Mouse (Mus musculus): ENCODE results near the gene Olfr557. TPM values are rescaled to one million over a fixed set of nuclear protein-coding genes. Genes with fewer than 3 reads are reported as not detected.

Olfr557 gene
- not detected in 2 replicates for total RNA-seq (2014; fragmentation: Nextera tagmentation)
- total RNA-seq (2017): not detected in 2 replicates

DNA sequence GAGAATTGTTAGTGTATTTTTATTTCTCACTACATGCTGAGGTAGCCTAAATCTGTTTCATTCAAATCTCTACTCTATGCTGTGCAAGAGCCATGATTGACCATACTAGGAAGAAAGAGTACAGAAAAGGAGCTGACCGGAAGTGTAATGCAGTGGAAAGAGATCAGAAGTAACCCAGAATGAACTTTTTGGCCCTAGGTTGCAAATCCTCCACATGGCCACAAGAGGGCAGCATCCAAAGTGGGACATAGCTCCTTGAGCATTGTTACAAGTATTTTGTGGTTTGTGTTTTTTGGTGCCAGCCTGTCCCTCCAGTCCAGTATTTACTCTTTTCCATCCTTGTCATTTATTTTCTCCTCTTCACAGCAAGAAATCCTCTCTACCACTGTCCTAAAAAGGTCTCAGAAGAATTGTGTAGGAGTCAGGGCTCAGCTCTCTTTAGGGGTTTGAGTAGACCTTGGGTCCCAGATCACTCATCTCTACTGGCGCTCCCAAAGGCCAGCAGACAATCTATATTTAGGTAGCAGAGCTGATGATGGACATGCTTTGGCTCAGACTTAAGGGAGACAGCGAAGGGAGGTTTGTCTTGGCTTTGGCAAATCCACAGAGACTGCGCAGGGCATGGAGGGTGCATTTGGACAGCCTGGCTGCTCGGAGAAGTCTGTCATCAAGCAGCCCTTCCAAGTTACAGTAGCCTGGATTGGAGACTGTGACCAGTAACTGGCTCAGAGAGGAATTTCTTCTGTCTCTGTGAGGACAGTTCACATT, at the start of gene Olfr557:
Olfr557 (plus strand) TSS at position 553 of the 768 bp plus-strand sequence.
- peak; percentile 97 for ATAC-seq (replicated peaks; ENCODE audit: poor library complexity, severe bottlenecking)

DNA sequence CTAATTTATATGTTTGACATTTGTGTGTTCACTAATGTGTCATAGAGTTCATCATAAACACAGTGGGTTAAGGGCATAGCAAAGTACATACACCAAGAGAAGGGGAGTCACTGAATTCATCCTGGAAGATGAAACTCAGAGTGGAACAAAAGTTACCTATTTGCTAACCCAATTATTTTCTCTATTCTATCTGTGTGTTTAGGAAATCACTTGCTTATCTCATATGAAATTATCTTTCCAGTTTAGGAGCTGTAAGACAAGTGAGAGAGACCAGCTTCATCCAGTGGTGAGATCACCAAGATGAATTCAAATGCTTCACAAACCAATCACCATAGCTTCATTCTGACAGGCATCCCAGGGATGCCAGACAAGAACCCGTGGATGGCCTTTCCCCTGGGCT, 37.2 kb upstream of the Olfr557 start, which contains the start of gene Olfr555:
Olfr555 (plus strand) TSS at position 301 of the 400 bp plus-strand sequence.
- ATAC-seq (replicated peaks; ENCODE audit: poor library complexity, severe bottlenecking): no peak

DNA sequence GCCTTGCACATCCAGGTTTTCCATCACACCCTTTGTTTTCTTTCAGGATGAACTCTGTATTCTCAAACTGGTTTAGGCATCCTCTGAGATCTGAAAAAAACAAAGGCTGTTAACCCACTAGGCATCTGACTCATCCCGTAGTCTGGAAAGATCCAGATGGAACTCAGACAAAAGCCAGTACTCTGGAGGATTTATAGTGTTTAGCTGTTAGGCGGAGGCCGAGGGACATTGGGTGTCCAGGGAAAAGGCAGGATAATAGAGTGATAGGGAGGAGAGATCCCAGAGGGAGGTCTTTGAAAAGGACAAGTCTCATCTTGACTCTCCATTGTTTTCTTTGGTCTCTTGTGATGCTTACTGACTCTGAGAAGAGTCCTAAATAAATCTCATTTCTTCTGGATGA, 31.1 kb upstream of the Olfr557 start, which contains the start of gene Olfr556:
Olfr556 (plus strand) TSS at position 301 of the 400 bp plus-strand sequence.
- ATAC-seq (replicated peaks; ENCODE audit: poor library complexity, severe bottlenecking): no peak

GRCm38 (mm10) chr7:102665378-102665777, 30.3 kb upstream of the Olfr557 start:
- no peak for ATAC-seq (replicated peaks; ENCODE audit: poor library complexity, severe bottlenecking)

DNA sequence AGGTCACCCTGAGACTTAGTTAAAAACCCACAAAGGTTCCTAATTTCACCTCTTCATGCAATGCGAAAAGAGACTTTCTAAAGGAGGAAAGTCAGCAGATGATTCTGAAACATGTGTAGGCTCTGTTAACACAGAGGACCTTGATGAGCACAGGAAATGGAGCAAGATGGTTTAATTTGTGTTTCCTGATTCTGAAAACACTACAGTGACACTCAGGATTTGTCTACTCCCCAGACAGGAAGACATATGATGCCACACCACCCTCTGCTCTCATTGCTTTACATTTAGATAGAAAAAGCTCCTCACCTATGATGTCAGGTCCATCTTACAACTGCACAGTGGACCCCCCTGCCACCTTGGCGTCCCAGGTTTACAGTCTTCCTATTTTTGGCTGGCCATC, 19.5 kb upstream of the Olfr557 start:
- peak; percentile 88 for ATAC-seq (replicated peaks; ENCODE audit: poor library complexity, severe bottlenecking)

DNA sequence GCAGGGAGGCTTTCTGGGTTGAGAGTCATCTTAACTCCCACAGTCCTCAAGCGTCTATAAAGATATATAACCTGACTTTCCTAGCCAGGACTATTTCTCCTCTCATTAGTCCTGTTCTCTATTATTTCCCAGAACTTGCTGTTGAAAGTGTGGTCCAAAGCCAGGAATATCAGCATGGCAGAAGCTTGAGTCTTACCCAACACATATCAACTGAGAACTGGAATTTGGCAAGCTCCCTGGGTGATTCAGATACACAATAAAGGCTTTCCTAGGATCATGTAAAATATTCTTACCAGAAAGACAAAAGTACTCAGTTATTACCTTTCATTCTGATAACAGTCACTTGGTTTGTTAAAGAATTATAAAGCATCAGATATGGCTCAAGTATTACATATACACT, 13.8 kb upstream of the Olfr557 start:
- no peak for ATAC-seq (replicated peaks; ENCODE audit: poor library complexity, severe bottlenecking)

- peak; percentile 99 for ATAC-seq (replicated peaks; ENCODE audit: poor library complexity, severe bottlenecking)
These were observed 8.7 kb upstream of the Olfr557 start, which contains the start of gene Trim68 for GRCm38 (mm10) chr7:102686944-102687501. TSS of gene Trim68 (minus strand) at chr7:102687327.

DNA sequence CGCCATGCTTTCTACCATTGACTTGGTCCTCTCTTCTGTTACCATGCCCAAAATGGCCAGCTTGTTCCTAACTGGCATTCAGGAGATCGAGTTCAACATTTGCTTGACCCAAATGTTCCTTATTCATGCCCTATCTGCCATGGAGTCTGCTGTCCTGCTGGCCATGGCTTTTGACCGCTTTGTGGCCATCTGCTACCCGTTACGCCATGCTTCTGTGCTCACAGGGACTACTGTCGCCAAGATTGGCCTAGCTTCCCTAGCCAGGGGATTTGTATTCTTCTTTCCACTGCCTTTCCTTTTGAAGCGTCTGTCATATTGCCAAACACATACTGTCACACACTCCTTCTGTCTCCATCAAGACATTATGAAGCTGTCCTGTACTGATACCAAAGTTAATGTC, 2.8 kb downstream of the Olfr557 start:
- no peak for ATAC-seq (replicated peaks; ENCODE audit: poor library complexity, severe bottlenecking)

- ATAC-seq (replicated peaks; ENCODE audit: poor library complexity, severe bottlenecking): no peak
These were observed 6.2 kb downstream of the Olfr557 start, which contains the start of gene Olfr558 for GRCm38 (mm10) chr7:102701915-102702314. TSS of gene Olfr558 (plus strand) at chr7:102702215.

DNA sequence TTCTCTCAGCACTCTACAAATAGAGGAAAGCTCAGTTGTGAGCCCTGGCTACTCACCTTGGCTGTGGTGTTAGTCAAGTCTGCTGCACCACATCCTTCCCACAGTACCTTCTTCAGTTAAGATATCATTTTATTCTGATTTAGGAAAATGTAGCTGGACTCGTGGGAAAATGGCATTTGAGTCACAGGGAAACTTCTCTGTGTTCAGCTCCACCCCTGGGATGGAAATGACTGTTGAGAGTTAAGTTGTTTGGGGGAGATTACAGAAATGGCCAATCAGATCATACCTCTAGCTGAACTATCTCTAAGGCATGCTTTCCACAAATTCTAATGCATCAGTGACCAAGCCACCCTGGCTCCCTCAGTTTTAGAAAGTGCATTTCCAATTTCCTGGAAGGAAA, 23.3 kb downstream of the Olfr557 start, which contains the start of gene Olfr33:
Olfr33 (minus strand) TSS at position 101 of the 400 bp plus-strand sequence.
- no peak for ATAC-seq (replicated peaks; ENCODE audit: poor library complexity, severe bottlenecking)

- ATAC-seq (replicated peaks; ENCODE audit: poor library complexity, severe bottlenecking): no peak
These were observed 31.7 kb downstream of the Olfr557 start, which contains the start of gene Olfr559 for GRCm38 (mm10) chr7:102727391-102727790. TSS of gene Olfr559 (minus strand) at chr7:102727491.

- no peak for ATAC-seq (replicated peaks; ENCODE audit: poor library complexity, severe bottlenecking)
These were observed 38.1 kb downstream of the Olfr557 start for GRCm38 (mm10) chr7:102733793-102734192.

- no peak for ATAC-seq (replicated peaks; ENCODE audit: poor library complexity, severe bottlenecking)
These were observed 42.0 kb downstream of the Olfr557 start for GRCm38 (mm10) chr7:102737705-102738104.

Other genes starting within 250 kb of the Olfr557 start
- gene Olfr543, start 214.2 kb upstream of the Olfr557 start, total RNA-seq (2014; fragmentation: Nextera tagmentation): not detected in 2 replicates
- not detected in 2 replicates for gene Olfr543, start 214.2 kb upstream of the Olfr557 start, total RNA-seq (2017)
- gene Olfr544, start 207.6 kb upstream of the Olfr557 start, total RNA-seq (2014; fragmentation: Nextera tagmentation): not detected in 2 replicates
- not detected in 2 replicates for gene Olfr544, start 207.6 kb upstream of the Olfr557 start, total RNA-seq (2017)
- gene Olfr545, start 196.3 kb upstream of the Olfr557 start, total RNA-seq (2014; fragmentation: Nextera tagmentation): not detected in 2 replicates
- gene Olfr545, start 196.3 kb upstream of the Olfr557 start, total RNA-seq (2017): not detected in 2 replicates
- gene Olfr547, start 161.2 kb upstream of the Olfr557 start, total RNA-seq (2014; fragmentation: Nextera tagmentation): not detected in 2 replicates
- gene Olfr547, start 161.2 kb upstream of the Olfr557 start, total RNA-seq (2017): not detected in 2 replicates
- gene Olfr548-ps1, start 155.0 kb upstream of the Olfr557 start, total RNA-seq (2014; fragmentation: Nextera tagmentation): not detected in 2 replicates
- gene Olfr548-ps1, start 155.0 kb upstream of the Olfr557 start, total RNA-seq (2017): not detected in 2 replicates
- not detected in 2 replicates for gene Olfr549, start 146.0 kb upstream of the Olfr557 start, total RNA-seq (2014; fragmentation: Nextera tagmentation)
- gene Olfr549, start 146.0 kb upstream of the Olfr557 start, total RNA-seq (2017): not detected in 2 replicates
- 14.9 and 15.9 TPM in 2 replicates for gene Trim21, start 130.4 kb upstream of the Olfr557 start, total RNA-seq (2014; fragmentation: Nextera tagmentation)
- 31.5 and 33.5 TPM in 2 replicates for gene Trim21, start 130.4 kb upstream of the Olfr557 start, total RNA-seq (2017)
- not detected in 2 replicates for gene Olfr550, start 124.5 kb upstream of the Olfr557 start, total RNA-seq (2014; fragmentation: Nextera tagmentation)
- not detected in 2 replicates for gene Olfr550, start 124.5 kb upstream of the Olfr557 start, total RNA-seq (2017)
- not detected in 2 replicates for gene Olfr551, start 104.0 kb upstream of the Olfr557 start, total RNA-seq (2014; fragmentation: Nextera tagmentation)
- gene Olfr551, start 104.0 kb upstream of the Olfr557 start, total RNA-seq (2017): not detected in 2 replicates
- gene Olfr552, start 98.1 kb upstream of the Olfr557 start, total RNA-seq (2014; fragmentation: Nextera tagmentation): not detected in 2 replicates
- 0.09 TPM in 1 of 2 replicates, not detected in the other for gene Olfr552, start 98.1 kb upstream of the Olfr557 start, total RNA-seq (2017)
- not detected in 2 replicates for gene Olfr553, start 77.7 kb upstream of the Olfr557 start, total RNA-seq (2014; fragmentation: Nextera tagmentation)
- not detected in 2 replicates for gene Olfr553, start 77.7 kb upstream of the Olfr557 start, total RNA-seq (2017)
- not detected in 2 replicates for gene Olfr554, start 57.5 kb upstream of the Olfr557 start, total RNA-seq (2014; fragmentation: Nextera tagmentation)
- not detected in 2 replicates for gene Olfr554, start 57.5 kb upstream of the Olfr557 start, total RNA-seq (2017)
- gene Olfr555, start 37.1 kb upstream of the Olfr557 start, total RNA-seq (2014; fragmentation: Nextera tagmentation): not detected in 2 replicates
- gene Olfr555, start 37.1 kb upstream of the Olfr557 start, total RNA-seq (2017): not detected in 2 replicates
- gene Olfr556, start 31.0 kb upstream of the Olfr557 start, total RNA-seq (2014; fragmentation: Nextera tagmentation): not detected in 2 replicates
- not detected in 2 replicates for gene Olfr556, start 31.0 kb upstream of the Olfr557 start, total RNA-seq (2017)
- 4.8 and 13.0 TPM in 2 replicates for gene Trim68, start 8.6 kb upstream of the Olfr557 start, total RNA-seq (2014; fragmentation: Nextera tagmentation)
- gene Trim68, start 8.6 kb upstream of the Olfr557 start, total RNA-seq (2017): 5.7 and 6.1 TPM in 2 replicates
- not detected in 2 replicates for gene Olfr558, start 6.3 kb downstream of the Olfr557 start, total RNA-seq (2014; fragmentation: Nextera tagmentation)
- not detected in 2 replicates for gene Olfr558, start 6.3 kb downstream of the Olfr557 start, total RNA-seq (2017)
- gene Olfr33, start 23.2 kb downstream of the Olfr557 start, total RNA-seq (2014; fragmentation: Nextera tagmentation): not detected in 2 replicates
- gene Olfr33, start 23.2 kb downstream of the Olfr557 start, total RNA-seq (2017): not detected in 2 replicates
- gene Olfr559, start 31.6 kb downstream of the Olfr557 start, total RNA-seq (2014; fragmentation: Nextera tagmentation): not detected in 2 replicates
- not detected in 2 replicates for gene Olfr559, start 31.6 kb downstream of the Olfr557 start, total RNA-seq (2017)
- gene Olfr560, start 63.5 kb downstream of the Olfr557 start, total RNA-seq (2014; fragmentation: Nextera tagmentation): not detected in 2 replicates
- not detected in 2 replicates for gene Olfr560, start 63.5 kb downstream of the Olfr557 start, total RNA-seq (2017)
- gene Olfr78, start 63.6 kb downstream of the Olfr557 start, total RNA-seq (2014; fragmentation: Nextera tagmentation): not detected in 2 replicates
- not detected in 2 replicates for gene Olfr78, start 63.6 kb downstream of the Olfr557 start, total RNA-seq (2017)
- not detected in 2 replicates for gene Olfr561, start 75.3 kb downstream of the Olfr557 start, total RNA-seq (2014; fragmentation: Nextera tagmentation)
- gene Olfr561, start 75.3 kb downstream of the Olfr557 start, total RNA-seq (2017): not detected in 2 replicates
- not detected in 2 replicates for gene Olfr564, start 107.6 kb downstream of the Olfr557 start, total RNA-seq (2014; fragmentation: Nextera tagmentation)
- gene Olfr564, start 107.6 kb downstream of the Olfr557 start, total RNA-seq (2017): not detected in 2 replicates
- gene Olfr566, start 162.9 kb downstream of the Olfr557 start, total RNA-seq (2014; fragmentation: Nextera tagmentation): not detected in 2 replicates
- gene Olfr566, start 162.9 kb downstream of the Olfr557 start, total RNA-seq (2017): not detected in 2 replicates
- gene Olfr568, start 181.2 kb downstream of the Olfr557 start, total RNA-seq (2014; fragmentation: Nextera tagmentation): not detected in 2 replicates
- gene Olfr568, start 181.2 kb downstream of the Olfr557 start, total RNA-seq (2017): not detected in 2 replicates
- not detected in 2 replicates for gene Olfr569, start 195.0 kb downstream of the Olfr557 start, total RNA-seq (2014; fragmentation: Nextera tagmentation)
- gene Olfr569, start 195.0 kb downstream of the Olfr557 start, total RNA-seq (2017): not detected in 2 replicates
- not detected in 2 replicates for gene Olfr570, start 198.7 kb downstream of the Olfr557 start, total RNA-seq (2014; fragmentation: Nextera tagmentation)
- not detected in 2 replicates for gene Olfr570, start 198.7 kb downstream of the Olfr557 start, total RNA-seq (2017)
- gene Olfr571, start 221.6 kb downstream of the Olfr557 start, total RNA-seq (2014; fragmentation: Nextera tagmentation): not detected in 2 replicates
- not detected in 2 replicates for gene Olfr571, start 221.6 kb downstream of the Olfr557 start, total RNA-seq (2017)
- not detected in 2 replicates for gene Olfr572, start 228.5 kb downstream of the Olfr557 start, total RNA-seq (2014; fragmentation: Nextera tagmentation)
- not detected in 2 replicates for gene Olfr572, start 228.5 kb downstream of the Olfr557 start, total RNA-seq (2017)
- gene Olfr573-ps1, start 246.7 kb downstream of the Olfr557 start, total RNA-seq (2014; fragmentation: Nextera tagmentation): not detected in 2 replicates
- not detected in 2 replicates for gene Olfr573-ps1, start 246.7 kb downstream of the Olfr557 start, total RNA-seq (2017)

Measured in granulocyte monocyte progenitor cell, adult 5-6 weeks (primary cell).